Mouse (Mus musculus): Measurements from ENCODE around the gene Nav2. TPM values are rescaled to one million over a fixed set of nuclear protein-coding genes. Genes with fewer than 3 reads are reported as not detected.
A peak's percentile ranks its signal among the peaks of the same experiment; 100 is the strongest.

Gene Nav2
- polyA plus RNA-seq, 1 experiment from 2014 or later: 22.5 TPM

DNA sequence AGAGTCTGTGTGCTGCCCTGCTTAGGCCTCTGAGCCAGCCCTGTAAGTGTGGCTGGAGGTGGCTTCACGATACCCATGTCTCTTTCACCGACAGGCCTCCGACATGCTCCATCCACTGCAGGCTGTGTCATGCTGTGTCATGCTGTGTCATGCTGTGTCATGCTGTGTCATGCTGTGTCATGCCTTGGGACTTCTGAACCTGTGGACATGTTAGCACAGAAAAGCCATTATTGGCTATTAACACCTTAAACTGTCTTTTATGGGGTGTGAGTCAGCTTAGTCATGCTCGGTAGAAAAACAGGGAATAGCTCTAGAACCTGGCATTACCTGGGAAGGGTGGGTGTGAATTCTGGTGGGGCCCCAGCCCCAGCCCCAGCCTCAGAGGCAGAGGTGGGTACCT is 653.9 kb downstream of the Nav2 start:
- H3K4me3 ChIP-seq (replicated peaks; ENCODE audit: low read depth, low read length): no peak overlapping the region
- H3K9ac ChIP-seq (replicated peaks; ENCODE audit: low read length): no peak overlapping the region; the same call in 1 of the 2 replicates
- WGBS: 97% methylated on average over 4 of the region's 4 CpGs
- no peaks in the 10 kb centered on the region for H3K27me3 ChIP-seq (ENCODE audit: control insufficient read depth, insufficient read depth, low read length)
- no peaks in the 10 kb centered on the region for H3K4me1 ChIP-seq (ENCODE audit: control insufficient read depth, insufficient read depth, low read length)
- ATAC-seq (ENCODE audit: low FRiP score, low TSS enrichment): no peak
- no peak overlapping the region for H3K4me2 ChIP-seq (ENCODE audit: low read length)
- H3K36me3 ChIP-seq (ENCODE audit: control insufficient read depth, insufficient read depth, low read length): peaks cover 20% of the 10 kb centered on the region; the same call in 1 of the 2 replicates
- no peak overlapping the region for H3K27ac ChIP-seq (replicated peaks; ENCODE audit: low read depth, low read length)
- no peak for DNase-seq
- no peaks in the 10 kb centered on the region for H3K9me3 ChIP-seq (ENCODE audit: control insufficient read depth, low read length)

DNA sequence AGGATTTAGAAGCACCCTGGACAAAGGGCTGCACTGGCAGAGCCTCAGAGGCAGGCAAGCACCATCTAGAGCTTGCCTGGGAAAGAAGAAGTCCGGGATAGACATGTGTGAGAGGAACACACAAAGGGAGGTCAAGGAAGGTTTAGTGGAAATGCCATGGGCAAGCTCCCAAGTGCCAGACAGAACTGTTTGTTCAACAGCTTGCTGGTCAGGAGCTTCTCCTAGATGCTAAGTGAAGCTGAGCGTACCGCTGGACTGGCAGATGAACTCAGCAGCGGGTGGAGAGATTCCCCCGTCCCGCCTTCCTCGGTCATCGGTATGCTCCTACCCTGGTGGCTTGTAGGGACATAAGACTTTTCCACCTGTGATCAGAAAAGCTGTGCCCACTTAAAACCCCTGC is 654.3 kb downstream of the Nav2 start:
- H3K27ac ChIP-seq (replicated peaks; ENCODE audit: low read depth, low read length): no peak overlapping the region
- DNase-seq (no peak), ATAC-seq (ENCODE audit: low FRiP score, low TSS enrichment) (no peak)
- no peaks in the 10 kb centered on the region for H3K9me3 ChIP-seq (ENCODE audit: control insufficient read depth, low read length)
- no peaks in the 10 kb centered on the region for H3K27me3 ChIP-seq (ENCODE audit: control insufficient read depth, insufficient read depth, low read length)
- no peak overlapping the region; the same call in 1 of the 2 replicates for H3K9ac ChIP-seq (replicated peaks; ENCODE audit: low read length)
- peaks cover 20% of the 10 kb centered on the region; the same call in 1 of the 2 replicates for H3K36me3 ChIP-seq (ENCODE audit: control insufficient read depth, insufficient read depth, low read length)
- WGBS: 89% methylated on average over 8 of the region's 8 CpGs
- H3K4me1 ChIP-seq (ENCODE audit: control insufficient read depth, insufficient read depth, low read length): no peaks in the 10 kb centered on the region
- no peak overlapping the region for H3K4me3 ChIP-seq (replicated peaks; ENCODE audit: low read depth, low read length)
- H3K4me2 ChIP-seq (ENCODE audit: low read length): no peak overlapping the region

DNA sequence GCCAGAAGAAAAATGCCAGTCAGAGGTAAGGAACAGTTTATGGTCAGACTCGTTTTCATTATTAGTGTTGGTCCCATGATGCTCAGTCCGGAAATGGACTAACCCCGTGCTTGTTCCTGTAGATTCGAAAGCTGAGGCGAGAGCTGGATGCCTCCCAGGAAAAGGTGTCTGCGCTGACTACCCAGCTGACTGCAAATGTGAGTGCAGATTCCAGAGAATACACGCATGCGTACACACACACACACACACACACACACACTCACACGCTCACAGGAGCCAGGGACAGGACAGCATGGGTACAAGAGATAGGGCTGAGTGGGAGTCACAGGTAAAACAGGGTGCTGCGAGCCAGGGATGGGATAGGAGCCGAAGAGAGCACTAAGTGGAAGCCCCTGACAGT is 656.6 kb downstream of the Nav2 start:
- DNase-seq (no peak), ATAC-seq (ENCODE audit: low FRiP score, low TSS enrichment) (no peak)
- H3K36me3 ChIP-seq (ENCODE audit: control insufficient read depth, insufficient read depth, low read length): peaks cover 20% of the 10 kb centered on the region; the same call in 1 of the 2 replicates
- no peak overlapping the region for H3K4me3 ChIP-seq (replicated peaks; ENCODE audit: low read depth, low read length)
- no peak overlapping the region for H3K9ac ChIP-seq (replicated peaks; ENCODE audit: low read length)
- no peaks in the 10 kb centered on the region for H3K27me3 ChIP-seq (ENCODE audit: control insufficient read depth, insufficient read depth, low read length)
- no peak overlapping the region for H3K4me2 ChIP-seq (ENCODE audit: low read length)
- no peaks in the 10 kb centered on the region for H3K4me1 ChIP-seq (ENCODE audit: control insufficient read depth, insufficient read depth, low read length)
- H3K9me3 ChIP-seq (ENCODE audit: control insufficient read depth, low read length): no peaks in the 10 kb centered on the region
- 94% methylated on average over 11 of the region's 11 CpGs for WGBS
- no peak overlapping the region for H3K27ac ChIP-seq (replicated peaks; ENCODE audit: low read depth, low read length)

DNA sequence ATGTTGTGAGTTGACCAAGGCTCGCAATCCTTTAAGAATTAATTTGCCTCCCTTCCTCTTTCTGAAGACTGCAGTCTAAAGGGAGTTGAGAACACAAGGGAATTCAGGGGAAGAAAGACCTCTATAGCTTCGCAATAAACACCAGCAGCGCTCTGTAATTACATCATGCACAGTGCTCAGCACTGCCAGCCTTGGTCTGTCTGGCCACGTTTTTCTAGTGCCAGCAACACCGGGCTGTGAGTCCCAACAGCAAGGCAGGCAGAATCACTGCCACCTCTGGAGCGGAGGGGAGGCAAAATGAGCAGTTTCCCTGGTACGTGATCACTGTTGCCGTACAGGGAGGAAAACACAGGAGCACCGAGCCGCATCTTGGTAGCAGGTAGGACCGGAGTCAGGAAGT is 657.3 kb downstream of the Nav2 start:
- Histone ChIP-seq H3K9ac (replicated peaks; ENCODE audit: low read length) (no peak overlapping the region), H3K9me3 (ENCODE audit: control insufficient read depth, low read length) (no peaks in the 10 kb centered on the region), H3K27ac (replicated peaks; ENCODE audit: low read depth, low read length) (no peak overlapping the region), H3K4me1 (ENCODE audit: control insufficient read depth, insufficient read depth, low read length) (no peaks in the 10 kb centered on the region), H3K27me3 (ENCODE audit: control insufficient read depth, insufficient read depth, low read length) (no peaks in the 10 kb centered on the region), H3K36me3 (ENCODE audit: control insufficient read depth, insufficient read depth, low read length) (peaks cover 21% of the 10 kb centered on the region), H3K4me2 (ENCODE audit: low read length) (no peak overlapping the region), H3K4me3 (replicated peaks; ENCODE audit: low read depth, low read length) (no peak overlapping the region)
- no peak for ATAC-seq (ENCODE audit: low FRiP score, low TSS enrichment)
- WGBS: 92% methylated on average over 11 of the region's 11 CpGs
- no peak for DNase-seq

DNA sequence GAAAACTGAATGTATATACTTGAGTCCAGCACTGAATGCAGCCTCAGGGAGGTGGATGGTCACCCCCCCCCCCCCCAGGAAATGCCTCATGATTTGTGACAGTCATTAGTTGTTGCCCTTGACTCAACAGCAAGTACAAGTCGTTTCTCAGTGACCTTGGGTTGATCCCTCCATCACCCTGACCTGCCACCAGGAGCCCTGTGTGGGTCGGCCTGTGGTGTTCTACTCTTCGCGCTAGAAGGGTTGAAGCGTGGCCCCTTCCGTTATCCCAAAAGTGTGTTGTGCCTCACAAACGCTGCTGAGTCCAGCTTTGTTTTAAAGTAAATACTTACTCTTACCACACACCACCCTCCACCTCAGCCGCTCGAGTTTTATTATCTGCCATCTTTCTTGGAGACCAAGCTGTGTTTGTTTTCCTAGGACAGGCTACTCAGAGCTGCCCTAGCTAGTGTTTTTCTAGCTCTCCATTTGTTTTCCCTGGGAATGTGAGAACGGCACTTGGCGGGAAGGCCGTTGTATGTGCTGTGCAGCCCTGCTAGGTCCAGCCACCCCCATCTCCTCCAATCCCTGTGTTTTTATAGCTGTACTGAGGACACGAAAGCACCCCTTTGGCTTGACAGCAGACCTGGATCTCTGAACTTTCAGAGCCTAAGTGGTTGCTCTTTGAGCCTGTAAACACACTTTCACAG is 659.0 kb downstream of the Nav2 start:
- ATAC-seq (ENCODE audit: low FRiP score, low TSS enrichment) (no peak), DNase-seq (no peak)
- no peaks in the 10 kb centered on the region for H3K9me3 ChIP-seq (ENCODE audit: control insufficient read depth, low read length)
- no peak overlapping the region for H3K9ac ChIP-seq (replicated peaks; ENCODE audit: low read length)
- peaks cover 27% of the 10 kb centered on the region for H3K36me3 ChIP-seq (ENCODE audit: control insufficient read depth, insufficient read depth, low read length)
- no peak overlapping the region for H3K4me3 ChIP-seq (replicated peaks; ENCODE audit: low read depth, low read length)
- H3K4me1 ChIP-seq (ENCODE audit: control insufficient read depth, insufficient read depth, low read length): no peaks in the 10 kb centered on the region
- no peak overlapping the region for H3K4me2 ChIP-seq (ENCODE audit: low read length)
- no peaks in the 10 kb centered on the region for H3K27me3 ChIP-seq (ENCODE audit: control insufficient read depth, insufficient read depth, low read length)
- H3K27ac ChIP-seq (replicated peaks; ENCODE audit: low read depth, low read length): no peak overlapping the region
- WGBS: 93% methylated on average over 13 of the region's 13 CpGs

DNA sequence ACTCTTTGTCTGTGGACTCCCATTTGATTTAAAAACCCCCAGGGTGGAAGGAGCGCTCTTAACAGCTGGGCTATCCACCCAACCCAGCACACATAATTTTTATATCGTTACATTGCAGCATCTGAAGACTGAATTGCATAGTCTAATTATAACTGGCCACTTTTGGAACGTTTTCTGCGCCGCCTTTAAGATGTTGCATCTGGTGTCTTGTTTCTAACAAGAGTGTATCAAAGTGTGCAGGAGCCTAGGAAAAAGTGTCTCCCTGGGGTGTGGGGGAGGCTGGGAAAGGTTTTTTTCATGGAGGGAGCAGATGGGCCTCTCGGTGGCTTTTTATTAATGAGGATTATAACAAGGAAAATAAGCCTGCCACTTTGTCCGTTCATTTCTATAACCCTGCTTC is 661.1 kb downstream of the Nav2 start:
- Histone ChIP-seq H3K4me2 (ENCODE audit: low read length) (no peak overlapping the region), H3K9me3 (ENCODE audit: control insufficient read depth, low read length) (no peaks in the 10 kb centered on the region), H3K27me3 (ENCODE audit: control insufficient read depth, insufficient read depth, low read length) (no peaks in the 10 kb centered on the region), H3K4me1 (ENCODE audit: control insufficient read depth, insufficient read depth, low read length) (no peaks in the 10 kb centered on the region; the same call in 1 of the 2 replicates), H3K4me3 (replicated peaks; ENCODE audit: low read depth, low read length) (no peak overlapping the region), H3K27ac (replicated peaks; ENCODE audit: low read depth, low read length) (no peak overlapping the region), H3K36me3 (ENCODE audit: control insufficient read depth, insufficient read depth, low read length) (peaks cover 24% of the 10 kb centered on the region), H3K9ac (replicated peaks; ENCODE audit: low read length) (no peak overlapping the region)
- DNase-seq: peak; percentile 21
- peak; percentile 9; the same call in 1 of the 2 replicates for ATAC-seq (ENCODE audit: low FRiP score, low TSS enrichment)
- WGBS: 49% methylated on average over 7 of the region's 7 CpGs

DNA sequence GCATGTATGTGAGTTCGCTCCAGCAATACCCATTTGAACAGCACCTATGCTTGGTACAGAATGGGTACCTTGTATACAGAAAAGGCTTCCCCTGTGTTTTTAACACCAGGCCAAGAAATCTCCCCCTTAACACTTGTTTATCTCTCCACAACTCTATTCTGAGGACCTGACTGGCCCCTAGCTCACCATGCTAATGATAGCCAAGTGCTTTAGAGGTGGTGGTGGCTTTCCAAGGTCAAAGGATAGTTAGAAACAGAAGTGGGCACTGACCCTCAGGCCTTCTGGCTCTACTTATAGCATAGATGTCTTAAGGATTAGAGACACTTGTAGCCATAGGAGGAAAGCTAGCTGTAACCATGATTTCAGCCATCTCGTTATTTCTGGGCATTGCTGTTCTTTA is 663.1 kb downstream of the Nav2 start:
- H3K9ac ChIP-seq (replicated peaks; ENCODE audit: low read length): no peak overlapping the region
- ATAC-seq (ENCODE audit: low FRiP score, low TSS enrichment): no peak
- H3K27ac ChIP-seq (replicated peaks; ENCODE audit: low read depth, low read length): no peak overlapping the region
- H3K4me1 ChIP-seq (ENCODE audit: control insufficient read depth, insufficient read depth, low read length): no peaks in the 10 kb centered on the region; the same call in 1 of the 2 replicates
- H3K36me3 ChIP-seq (ENCODE audit: control insufficient read depth, insufficient read depth, low read length): peaks cover 30% of the 10 kb centered on the region
- H3K27me3 ChIP-seq (ENCODE audit: control insufficient read depth, insufficient read depth, low read length): no peaks in the 10 kb centered on the region
- no peak overlapping the region for H3K4me3 ChIP-seq (replicated peaks; ENCODE audit: low read depth, low read length)
- WGBS: 94% methylated on average over 2 of the region's 2 CpGs
- DNase-seq: no peak
- H3K9me3 ChIP-seq (ENCODE audit: control insufficient read depth, low read length): no peaks in the 10 kb centered on the region
- H3K4me2 ChIP-seq (ENCODE audit: low read length): no peak overlapping the region

DNA sequence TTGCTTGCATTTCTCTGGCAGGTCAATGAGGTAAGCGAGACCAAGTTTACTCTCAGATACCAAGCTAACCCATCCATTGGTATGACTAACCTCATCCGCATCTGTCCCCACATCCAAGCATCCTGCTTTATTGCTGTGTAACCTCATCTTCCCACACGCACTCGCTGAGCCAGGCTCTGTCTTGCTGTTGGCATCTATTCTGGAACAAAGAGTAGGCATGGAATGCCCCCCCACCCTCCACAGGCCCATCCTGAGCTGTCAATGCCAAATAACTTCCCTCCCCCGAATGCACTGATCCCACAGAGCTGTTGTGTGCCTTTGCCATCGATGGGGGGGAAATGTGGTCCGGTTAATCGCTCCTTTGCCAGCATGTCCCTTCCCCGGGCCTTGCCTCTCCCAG is 666.7 kb downstream of the Nav2 start:
- H3K9me3 ChIP-seq (ENCODE audit: control insufficient read depth, low read length): no peaks in the 10 kb centered on the region
- no peak overlapping the region for H3K4me3 ChIP-seq (replicated peaks; ENCODE audit: low read depth, low read length)
- peaks cover 43% of the 10 kb centered on the region for H3K36me3 ChIP-seq (ENCODE audit: control insufficient read depth, insufficient read depth, low read length)
- DNase-seq: no peak
- no peaks in the 10 kb centered on the region; the same call in 1 of the 2 replicates for H3K4me1 ChIP-seq (ENCODE audit: control insufficient read depth, insufficient read depth, low read length)
- H3K27ac ChIP-seq (replicated peaks; ENCODE audit: low read depth, low read length): no peak overlapping the region
- no peak overlapping the region for H3K4me2 ChIP-seq (ENCODE audit: low read length)
- ATAC-seq (ENCODE audit: low FRiP score, low TSS enrichment): no peak
- H3K27me3 ChIP-seq (ENCODE audit: control insufficient read depth, insufficient read depth, low read length): no peaks in the 10 kb centered on the region
- 93% methylated on average over 9 of the region's 9 CpGs for WGBS
- no peak overlapping the region for H3K9ac ChIP-seq (replicated peaks; ENCODE audit: low read length)

DNA sequence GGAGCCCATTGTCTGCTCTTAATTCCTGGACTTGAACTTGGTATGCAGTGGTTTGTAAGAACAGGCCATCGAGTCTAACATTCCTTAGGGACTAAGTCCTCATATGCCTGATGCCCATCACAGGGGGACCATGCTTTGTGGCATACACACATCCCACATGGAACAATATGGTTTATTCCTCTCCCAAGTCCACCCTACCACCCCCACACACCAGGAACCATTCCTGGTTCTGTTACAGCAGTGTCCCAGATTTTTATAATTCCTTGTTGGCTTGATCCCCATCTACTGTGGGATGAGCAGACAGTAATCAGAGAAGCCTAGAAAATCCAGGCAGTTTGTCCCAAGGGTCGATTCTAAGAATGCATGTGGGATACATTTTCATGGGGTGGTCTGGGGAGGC is 668.6 kb downstream of the Nav2 start:
- Histone ChIP-seq H3K4me1 (ENCODE audit: control insufficient read depth, insufficient read depth, low read length) (no peaks in the 10 kb centered on the region; the same call in 1 of the 2 replicates), H3K4me2 (ENCODE audit: low read length) (no peak overlapping the region), H3K27me3 (ENCODE audit: control insufficient read depth, insufficient read depth, low read length) (no peaks in the 10 kb centered on the region), H3K4me3 (replicated peaks; ENCODE audit: low read depth, low read length) (no peak overlapping the region), H3K27ac (replicated peaks; ENCODE audit: low read depth, low read length) (no peak overlapping the region), H3K9ac (replicated peaks; ENCODE audit: low read length) (no peak overlapping the region), H3K36me3 (ENCODE audit: control insufficient read depth, insufficient read depth, low read length) (peaks cover 35% of the 10 kb centered on the region), H3K9me3 (ENCODE audit: control insufficient read depth, low read length) (no peaks in the 10 kb centered on the region)
- DNase-seq (no peak), ATAC-seq (ENCODE audit: low FRiP score, low TSS enrichment) (no peak)
- WGBS: 90% methylated on average over 2 of the region's 2 CpGs
